Mouse (Mus musculus): ENCODE data around the gene Rnf115. TPM values are rescaled to one million over a fixed set of nuclear protein-coding genes. Genes with fewer than 3 reads are reported as not detected.

Gene Rnf115
- polyA plus RNA-seq, 2 experiments from 2014 or later, result 62.2 to 68.7 TPM

DNA sequence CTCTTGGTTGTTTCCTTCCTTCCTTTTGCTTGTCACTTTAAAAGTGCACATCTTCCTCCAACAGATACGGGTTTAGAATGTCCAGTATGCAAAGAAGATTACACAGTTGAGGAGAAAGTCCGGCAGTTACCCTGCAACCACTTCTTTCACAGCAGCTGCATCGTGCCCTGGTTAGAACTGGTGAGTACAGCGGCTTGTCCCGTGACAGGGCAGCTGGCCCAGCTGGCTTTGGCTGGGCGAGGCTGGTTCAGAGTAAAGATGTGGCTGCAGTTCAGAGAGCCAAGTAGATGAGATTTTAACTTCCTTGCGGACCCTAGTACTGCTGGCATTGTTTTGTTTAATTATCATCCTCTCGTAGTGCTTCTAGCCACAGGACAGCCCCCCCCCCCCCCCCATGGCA lies 61.0 kb downstream of the Rnf115 start:
- ATAC-seq, result no peak

DNA sequence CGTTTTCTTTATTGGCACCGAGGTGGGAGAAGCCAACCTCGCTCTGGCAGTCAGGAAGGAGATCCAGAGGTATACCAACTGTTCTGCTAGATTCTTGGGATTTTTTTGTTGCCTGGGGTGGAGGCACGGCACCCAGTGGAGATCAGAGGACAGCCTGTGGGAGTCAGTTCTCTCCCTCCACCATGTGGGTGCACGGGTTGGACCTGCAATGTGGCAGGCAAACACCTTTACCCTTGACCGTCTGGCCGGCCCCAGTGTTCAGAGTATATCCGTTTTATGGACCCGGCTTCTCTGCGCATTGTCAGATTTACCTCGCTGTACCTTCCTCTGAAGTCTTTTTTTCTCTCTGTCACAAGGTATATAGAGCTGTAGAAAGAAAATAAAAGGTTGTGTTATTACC lies 72.8 kb downstream of the Rnf115 start:
- ATAC-seq, result no peak

DNA sequence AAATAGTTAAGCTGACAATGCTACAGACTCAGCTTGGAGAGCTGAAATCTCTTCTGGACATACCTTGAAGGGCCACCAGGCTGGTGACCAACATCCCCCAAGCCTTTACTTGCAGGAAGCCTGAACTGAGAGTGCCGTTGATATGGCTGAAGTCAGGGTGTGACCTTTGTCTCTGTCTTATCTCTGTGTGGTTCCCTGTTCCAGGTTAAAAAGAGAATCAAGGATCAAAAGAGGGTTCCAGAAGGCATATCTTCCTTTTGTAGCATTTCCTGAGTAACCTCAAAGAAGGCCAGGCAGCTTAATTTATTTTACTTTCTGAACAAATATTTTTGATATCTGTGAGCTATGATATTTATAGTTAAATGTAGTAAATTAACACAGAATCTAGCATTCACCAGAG lies 74.8 kb downstream of the Rnf115 start:
- ATAC-seq, result no peak

DNA sequence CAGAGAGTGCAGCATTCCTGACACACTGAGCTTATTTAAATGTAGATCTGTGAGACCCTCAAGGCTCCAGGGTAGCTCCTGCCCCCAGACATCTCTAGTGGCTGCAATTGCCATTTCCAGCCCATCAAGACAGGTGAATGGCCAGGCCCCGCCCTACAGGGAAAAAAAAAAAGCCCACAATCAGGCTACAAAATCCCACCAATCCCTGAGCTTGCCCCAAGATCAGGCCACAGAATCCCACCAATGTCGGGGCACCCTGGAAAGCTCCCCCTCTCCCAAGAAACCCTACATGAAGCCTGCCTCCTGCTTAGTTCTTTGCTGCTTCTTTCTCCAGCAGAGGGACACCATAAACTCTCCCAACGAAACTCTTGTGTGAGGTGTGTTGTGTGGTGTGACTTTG lies 80.7 kb downstream of the Rnf115 start:
- ATAC-seq, result no peak

DNA sequence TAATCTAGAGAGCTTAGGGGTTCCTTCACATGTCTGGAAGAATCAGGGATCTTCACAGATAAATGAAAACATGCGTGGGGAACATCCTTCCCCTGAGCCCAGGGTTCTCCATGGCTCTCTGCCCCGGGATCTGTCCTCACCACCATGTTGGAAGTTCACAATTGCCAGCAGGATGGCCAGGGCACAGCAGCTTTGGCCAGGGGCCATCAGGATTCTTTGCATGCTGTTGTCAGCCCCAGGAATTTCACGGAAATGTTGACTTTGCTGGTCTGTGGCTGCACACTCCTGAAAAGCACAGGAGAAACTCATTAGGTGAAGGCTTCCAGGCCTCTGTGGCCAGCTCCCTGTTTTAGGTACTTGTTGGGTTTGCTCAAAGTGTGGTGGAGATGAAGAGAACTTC lies 81.2 kb downstream of the Rnf115 start:
- ATAC-seq, result no peak

DNA sequence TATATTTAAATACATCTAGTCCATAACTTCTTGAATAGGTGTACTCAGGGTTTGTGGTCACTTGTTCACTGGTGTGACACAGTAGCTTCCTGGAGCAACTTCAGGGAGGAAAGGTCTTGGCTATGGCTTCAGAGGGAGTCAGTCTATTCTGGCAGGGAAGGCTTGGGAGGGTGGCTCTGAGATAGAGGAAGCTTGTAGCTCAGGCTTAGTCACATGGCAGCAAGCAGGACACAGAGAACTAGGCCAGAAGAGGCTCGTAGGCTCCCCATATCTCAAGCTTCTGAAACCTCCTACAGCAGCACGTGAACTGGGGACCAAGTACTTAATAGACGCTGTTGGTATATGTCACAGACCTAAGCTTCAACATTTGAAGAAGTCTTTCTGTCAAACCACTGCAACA lies 83.8 kb downstream of the Rnf115 start:
- no peak for ATAC-seq

DNA sequence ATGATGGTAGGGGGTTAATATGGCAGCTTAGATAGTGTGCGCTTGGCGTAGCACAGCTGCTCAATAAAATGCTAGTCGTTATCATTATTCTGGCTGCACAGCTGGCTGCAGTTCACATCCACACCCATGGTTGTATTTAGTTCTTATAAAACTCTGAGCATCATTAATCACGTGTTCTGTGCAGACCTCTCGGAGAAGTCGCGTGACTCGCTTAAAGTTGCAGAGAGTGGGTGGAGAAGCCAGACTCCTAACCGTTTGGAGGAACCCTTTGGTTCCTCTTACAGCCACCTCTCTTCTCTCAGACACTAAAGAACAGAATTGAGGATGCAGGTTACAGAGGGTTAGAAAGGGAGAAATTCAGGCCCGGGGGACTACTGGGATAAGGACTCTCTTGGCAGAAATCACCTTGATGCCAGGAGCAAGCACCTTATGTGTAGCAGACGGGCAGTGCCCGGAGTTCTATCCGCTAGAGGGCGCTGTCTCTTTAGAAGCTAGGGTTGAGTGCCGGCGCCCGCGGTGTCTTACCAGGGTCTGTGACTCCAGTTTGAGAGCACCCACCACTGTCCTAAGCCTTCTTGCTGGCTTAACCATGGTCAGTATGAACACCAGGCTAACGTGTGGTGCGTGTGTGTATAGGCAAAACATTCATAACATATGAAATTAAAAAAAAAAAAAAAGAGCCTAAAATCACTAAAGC lies 85.1 kb downstream of the Rnf115 start:
- ATAC-seq, result peak; percentile 80

DNA sequence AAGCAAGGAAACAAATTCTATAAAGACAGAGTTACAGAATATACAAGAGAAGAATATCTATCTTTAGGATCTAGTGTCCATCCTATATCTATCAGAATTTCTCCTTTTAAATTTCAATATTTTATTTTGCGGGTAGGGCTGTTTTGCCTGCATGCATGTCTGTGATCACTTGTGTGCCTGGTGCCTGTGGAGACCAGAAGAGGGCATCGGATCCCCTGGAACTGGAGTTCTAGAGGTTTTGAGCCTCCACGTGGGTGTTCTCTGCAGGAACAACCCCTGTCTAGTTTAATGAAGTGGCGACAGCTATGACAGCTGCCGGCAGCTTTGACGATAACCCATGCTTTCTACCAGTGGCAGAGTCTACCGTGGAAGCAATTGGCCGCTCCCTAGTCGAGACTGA lies 85.6 kb downstream of the Rnf115 start:
- ATAC-seq, result peak; percentile 50

DNA sequence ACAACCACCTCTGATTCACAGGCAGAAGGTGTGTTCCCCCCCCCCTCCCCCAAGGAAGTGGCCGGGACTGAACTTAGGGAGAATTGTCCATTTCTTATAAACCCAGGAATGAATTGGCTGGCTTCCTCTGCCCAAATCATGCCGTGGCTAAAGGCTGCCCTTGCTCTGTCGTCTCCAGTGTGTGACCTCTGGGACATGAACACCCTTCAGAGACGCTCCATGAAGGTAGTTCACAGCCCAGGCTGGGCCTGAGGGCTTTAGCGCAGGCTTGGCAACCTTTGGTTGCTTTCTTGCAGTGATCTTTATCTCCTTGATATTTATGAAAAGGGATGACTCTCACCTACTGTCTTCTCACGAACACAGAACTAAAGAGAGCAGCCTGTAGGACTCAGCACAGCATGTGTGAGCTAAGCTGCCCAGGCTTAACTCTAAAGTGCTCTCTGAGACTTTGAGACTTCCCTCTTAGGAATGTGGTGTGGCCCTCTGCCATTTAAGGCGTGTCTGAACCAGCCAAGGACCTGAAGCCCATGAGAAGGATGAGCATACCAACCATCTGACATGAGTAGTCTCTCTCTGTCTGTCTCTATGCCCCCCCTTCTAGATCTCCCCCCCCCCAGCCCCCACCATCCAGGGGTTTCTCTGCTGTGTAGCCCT lies 86.3 kb downstream of the Rnf115 start:
- no peak for ATAC-seq

DNA sequence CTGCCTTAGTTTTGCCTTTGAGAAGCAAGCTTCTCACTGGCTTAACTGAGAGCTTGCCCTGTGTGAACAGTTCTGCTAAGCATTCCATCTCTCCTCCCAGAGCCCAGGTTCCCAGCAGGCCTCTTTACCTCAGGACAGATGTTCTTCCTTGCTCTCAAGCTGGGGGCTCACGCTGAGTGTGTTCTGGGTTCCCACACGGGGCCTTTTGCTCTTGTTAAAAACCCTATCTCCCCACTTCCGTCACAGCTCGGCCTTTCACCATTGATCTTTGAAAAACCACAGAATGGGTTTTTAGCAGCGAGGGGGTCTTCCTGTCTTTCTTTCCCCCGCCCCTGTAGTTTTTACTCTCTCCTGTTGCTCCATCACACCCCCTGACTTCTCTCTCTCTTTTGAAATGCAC lies 86.9 kb downstream of the Rnf115 start:
- peak; percentile 53 for ATAC-seq

DNA sequence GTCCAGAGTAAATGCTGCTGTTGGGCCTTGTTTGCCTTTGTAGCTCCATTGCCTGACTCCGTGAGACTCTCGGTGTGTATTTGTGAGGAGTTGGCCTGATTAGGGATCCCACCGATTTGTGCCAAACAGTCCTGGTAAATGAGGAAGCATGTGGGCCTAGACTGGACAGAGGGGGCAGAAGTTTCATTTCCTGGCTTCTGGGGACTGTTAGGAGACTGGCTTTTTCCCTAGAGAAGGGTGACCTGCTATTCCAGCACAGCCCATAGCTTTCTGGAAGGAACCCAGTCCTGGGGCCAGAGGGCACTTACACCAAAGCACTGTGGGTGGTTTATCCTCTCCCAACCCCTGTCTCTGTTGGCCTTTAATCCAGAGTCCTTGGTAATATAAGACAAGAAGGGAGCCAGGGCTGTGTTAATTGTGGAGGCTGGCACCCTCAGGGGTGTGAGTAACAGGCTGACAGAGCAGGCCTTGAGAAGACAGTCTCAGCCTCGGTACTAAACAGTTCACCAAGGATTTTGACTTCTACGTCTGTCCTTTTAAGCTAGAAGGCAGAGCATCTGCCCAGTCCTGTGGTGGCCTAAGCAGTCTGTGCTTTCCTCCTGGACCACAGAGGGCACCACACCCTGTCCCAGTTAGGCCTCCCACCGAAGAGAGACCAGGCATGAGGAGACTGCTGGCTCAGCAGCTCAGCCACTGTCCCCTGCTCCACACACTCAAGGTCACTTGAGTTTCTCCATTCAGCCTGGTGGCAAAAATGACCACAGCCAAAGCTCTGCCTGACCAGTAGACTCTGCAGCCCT lies 92.9 kb downstream of the Rnf115 start:
- ATAC-seq, result no peak

DNA sequence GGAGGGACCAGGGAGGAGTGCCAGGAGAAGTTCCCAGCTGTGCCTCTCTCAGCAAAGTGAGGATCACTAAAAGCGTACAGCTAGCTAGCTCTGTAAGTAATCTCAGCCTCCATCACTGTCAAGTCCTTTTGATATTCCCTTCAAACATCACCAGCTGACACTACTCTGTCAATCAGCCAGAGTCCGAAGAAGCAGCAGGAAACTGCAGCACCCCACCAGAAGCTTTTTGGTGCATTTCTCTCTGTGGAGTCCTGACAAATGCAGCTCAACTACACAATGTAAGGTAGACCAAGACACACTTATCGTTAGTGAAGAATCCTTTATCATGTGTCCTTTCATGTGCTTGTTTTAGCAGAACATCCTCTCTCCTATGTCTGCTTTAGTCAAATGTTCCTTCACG lies 94.1 kb downstream of the Rnf115 start:
- ATAC-seq, result no peak

DNA sequence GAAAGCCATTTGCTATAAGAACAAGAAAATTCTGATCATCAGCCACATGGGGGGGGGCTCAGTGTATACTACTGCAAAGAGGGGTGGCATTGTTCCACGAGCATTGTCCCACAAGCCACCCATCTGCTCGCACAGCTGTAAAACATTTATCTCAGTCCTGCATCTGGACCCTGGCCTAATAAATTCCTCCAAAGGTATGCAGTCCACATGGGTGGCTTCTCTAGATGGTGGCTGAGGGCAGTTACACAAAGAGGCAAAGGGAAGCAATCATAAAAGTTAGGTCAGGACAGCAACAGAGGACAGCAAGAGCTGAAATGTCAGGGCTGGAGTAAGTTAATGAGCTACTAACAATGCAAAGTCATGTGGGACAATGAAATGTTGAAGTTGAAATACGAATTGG lies 96.2 kb downstream of the Rnf115 start:
- ATAC-seq, result no peak

DNA sequence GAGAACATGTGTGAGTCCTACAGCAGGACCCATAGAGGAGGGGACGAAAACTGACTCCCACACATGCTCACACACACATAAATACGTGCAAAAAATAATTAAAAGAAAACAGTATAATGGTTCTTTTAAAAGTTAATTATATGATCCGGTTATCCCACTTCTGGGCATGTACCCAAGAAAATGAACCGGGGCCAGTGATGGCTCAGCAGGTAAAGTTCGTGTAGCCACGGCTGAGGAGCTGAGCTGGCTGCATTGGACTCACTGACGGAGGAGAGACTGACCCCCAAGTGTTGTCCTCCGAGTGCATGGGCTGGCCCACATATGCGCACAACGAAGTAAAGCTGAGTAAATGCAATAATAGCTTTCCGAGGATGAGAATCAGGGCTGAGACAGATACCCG lies 97.2 kb downstream of the Rnf115 start:
- no peak for ATAC-seq

DNA sequence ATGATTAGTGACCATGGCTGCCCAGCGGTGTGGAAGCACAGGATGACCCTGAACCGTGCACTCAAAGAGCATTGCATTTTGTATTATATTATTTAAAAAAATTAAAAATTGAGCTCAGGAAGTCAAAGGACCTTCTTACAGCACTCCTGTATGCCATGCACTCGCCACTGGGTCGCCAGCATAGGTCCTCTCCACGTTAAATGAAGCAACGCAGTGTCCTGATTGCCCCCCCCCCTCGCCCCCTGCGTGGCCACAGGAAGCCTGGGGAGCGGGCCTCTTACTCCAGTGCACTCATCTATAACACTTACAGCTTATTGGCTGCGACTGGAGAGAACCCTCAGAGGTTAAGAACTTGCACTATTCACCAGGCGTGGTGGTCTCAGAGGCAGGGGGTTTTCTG lies 97.8 kb downstream of the Rnf115 start:
- ATAC-seq, result no peak

DNA sequence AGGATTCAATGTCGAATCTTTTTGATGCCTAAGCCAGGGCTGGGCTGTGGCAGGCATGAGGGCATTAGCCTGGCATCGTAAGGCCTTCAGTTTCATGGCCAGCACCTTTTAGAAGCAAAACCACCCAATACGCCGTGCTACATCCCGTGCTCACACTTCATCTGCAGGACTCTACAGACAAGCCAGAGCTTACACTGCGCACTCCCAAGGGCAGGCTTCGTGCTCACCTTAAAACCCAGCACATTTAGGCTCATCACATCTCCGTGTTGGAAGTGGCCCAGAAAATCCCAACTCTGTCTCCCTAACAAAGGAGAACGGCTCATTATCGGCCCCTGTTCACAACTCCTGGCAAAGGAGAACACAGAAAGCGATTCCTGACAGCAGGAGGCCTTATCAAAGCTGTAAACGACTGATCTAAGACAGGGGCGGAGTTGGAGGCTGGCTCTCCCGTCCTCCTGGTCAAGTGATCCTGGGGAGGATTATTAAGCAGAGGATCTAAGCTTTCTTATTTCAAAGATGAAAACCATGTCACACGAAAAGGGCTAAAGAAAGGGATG lies 100.9 kb downstream of the Rnf115 start:
- ATAC-seq, result no peak

DNA sequence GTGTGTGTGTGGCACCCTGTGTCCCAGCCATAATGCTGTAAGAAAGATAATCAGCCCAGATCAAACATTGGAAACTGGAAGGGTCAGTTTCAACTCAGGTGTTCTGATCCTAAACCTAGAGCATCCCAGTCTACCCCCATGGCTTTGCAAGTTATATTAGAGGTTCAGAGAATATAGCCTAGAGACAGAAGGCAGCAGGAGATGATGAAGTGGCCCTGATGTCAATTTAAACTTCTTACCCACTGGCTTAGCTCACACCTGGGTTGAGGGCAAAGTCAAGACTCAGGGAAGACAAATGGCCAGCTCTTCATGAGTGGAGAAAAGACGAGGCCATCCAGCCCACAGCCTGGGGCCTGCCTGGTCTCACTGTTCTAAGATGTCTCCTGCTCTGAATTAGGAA lies 101.5 kb downstream of the Rnf115 start, which contains the start of the genes Pdzk1 and Cd160:
Pdzk1 (plus strand) TSS at position 301 of the 400 bp plus-strand sequence.
Cd160 (minus strand) TSS at position 368 of the 400 bp plus-strand sequence.
- ATAC-seq, result no peak

DNA sequence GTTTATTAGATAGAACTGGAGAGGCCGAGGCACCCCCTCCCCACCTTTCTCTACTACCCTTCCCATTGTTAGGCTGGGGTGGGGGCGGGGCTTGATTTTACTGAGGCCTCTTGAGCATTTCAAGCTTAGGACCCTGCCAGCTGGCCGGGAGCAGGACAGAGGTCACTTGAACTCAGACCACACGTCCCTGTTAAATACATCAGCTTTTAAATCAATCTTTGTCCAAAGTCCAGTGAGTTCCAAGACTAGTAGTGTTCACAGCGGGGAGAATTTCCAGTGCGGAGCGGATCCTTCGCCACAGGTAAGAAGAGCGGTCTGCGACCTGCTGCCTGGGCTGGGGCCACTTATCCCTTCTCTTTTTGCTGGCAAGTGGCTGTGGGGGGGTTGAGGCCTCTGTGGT lies 102.4 kb downstream of the Rnf115 start:
- ATAC-seq, result no peak

DNA sequence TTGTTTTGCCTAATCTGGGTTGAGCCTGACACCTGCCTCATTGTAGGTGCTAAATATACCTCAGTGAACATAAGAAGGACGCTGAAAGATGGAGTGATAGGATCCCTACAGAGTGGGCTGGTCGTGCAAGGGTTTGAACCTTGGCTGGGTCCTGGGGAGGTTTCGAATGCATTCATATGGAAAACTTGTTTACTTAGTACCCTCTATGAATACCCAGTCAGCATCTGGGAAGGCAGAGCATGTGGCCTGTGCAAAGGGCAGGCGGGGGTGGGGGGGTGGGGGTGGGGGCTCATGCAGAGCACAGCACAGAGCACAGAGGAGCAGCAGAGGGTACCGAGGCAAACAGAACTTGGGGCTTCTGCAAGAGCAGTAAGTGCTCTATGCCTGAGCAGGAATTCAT lies 105.5 kb downstream of the Rnf115 start:
- ATAC-seq, result no peak

DNA sequence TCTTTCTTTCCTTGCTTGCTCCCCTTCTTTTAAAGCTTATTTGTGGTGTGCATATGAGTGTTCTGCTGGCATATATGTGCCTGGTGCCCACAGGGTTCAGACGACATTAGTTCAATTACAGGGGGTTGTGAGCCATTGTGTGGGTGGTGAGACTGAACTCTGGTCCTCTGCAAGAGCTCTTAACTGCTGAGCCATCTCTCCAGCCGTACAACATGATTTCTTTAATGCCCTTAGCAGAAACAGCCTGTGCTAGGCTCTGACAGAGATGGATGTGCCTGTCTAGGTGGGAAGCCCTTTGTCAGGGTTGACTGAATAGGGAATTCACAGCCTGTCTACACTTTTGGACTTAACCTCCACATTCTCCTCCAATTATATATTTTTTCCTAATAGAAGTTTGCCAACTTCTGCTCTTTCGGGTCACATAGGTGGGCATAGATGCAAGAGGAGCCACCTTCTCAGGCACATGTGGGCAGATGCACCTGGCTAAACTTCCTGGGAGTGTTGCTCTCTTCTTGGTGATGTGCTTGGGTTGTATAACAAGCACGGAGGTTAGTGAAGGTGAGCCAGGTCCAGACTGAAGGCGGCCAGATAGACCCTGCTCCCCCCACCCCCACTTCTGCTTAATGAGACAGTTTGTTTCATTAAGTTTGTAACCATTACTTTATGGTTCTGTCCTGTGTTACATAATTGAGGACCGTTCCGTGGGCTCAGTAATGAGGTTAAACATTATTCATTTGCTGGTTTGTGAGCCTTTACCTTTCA lies 107.3 kb downstream of the Rnf115 start:
- no peak for ATAC-seq

DNA sequence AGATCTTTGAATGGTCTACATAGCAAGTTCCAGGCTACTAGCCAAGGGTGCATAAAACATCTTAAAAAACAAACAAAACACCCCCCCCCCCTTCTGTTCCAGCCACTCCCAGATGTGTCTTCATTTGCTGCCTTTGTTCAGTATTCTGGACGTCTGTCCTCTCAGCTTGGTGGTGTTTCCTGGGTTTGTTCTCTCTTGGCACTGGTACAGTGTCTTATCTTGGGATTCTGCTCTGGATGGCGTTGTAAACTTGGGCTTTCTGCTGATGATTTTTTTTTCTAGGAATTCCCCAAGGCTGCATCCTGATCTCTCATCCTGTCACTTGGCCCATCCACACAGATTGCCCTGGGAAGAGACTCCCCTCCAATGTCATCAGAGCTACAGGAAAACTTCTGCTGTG lies 109.0 kb downstream of the Rnf115 start:
- no peak for ATAC-seq

DNA sequence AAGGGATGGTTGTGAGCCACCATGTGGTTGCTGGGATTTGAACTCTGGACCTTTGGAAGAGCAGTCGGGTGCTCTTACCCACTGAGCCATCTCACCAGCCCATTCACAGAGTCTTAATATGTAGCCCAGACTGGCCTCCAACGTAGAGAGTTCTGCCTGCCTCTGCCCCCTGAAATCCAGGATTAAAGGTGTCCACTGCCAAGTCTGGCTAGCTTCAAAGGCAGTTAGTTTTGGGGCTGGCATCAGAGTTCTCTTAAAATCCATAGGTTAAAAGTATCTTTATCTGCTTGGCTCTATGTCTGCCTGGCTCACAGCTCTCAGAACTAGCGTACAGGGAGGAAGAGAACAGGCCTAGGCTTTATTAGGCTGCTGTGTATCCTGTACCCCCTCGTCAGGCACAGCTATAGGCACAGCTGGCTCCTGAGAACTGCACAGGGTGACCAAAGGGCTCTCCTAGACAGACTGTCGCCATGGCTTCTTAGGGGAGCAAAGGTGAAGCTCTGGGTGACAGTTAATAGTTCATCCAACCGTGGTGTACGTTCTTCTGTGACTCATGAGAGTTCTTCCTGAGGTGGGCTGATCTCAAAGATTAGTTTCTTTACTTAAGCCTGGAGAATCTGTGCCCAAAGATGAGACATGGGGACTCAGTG lies 111.7 kb downstream of the Rnf115 start:
- no peak for ATAC-seq

Data from activated CD4-positive, CD25-positive, alpha-beta regulatory T cell, adult 4 months (primary cell).